Mouse (Mus musculus): ENCODE results near the gene Cdc34.

GRCm38 (mm10) chr10:79733847-79734246 lies 51.9 kb downstream of the Cdc34 start:
- TF ChIP-seq CTCF (IDR thresholded peaks at IDR 0.05; ENCODE audit: low read depth) (no peak), EP300 (IDR thresholded peaks at IDR 0.05; ENCODE audit: low read depth) (no peak)
